Mouse (Mus musculus) inflammation-experienced regulatory T-cells (primary cell): Measurements from ENCODE around the gene Msx1. TPM values are rescaled to one million over a fixed set of nuclear protein-coding genes. Genes with fewer than 3 reads are reported as not detected.

Source experiments
- polyA plus RNA-seq, 2 experiments: library from polyadenylated mRNA; unstranded; fragments of 100-300 nt; shearing (Covaris generic); gene quantifications; one replicate each; pipeline ENCODE4 v1.2.1; 2017

Msx1 gene
- polyA plus RNA-seq = 1 to 10 TPM in 1 of 2 experiments, under 1 TPM in 1; 0.29 to 1.2 TPM

GRCm38 (mm10) chr5:37824461-37824795, at the start of gene Msx1:
Gene Msx1 (minus strand): TSS chr5:37824583.

Other genes starting within 250 kb of the Msx1 start
- gene Stk32b, start 107.4 kb downstream of the Msx1 start, polyA plus RNA-seq = under 1 TPM; 0.06 to 0.16 TPM
- not detected for gene Cytl1, start 89.1 kb downstream of the Msx1 start, polyA plus RNA-seq
- 10 to 100 TPM; 37.8 to 38.4 TPM for gene Stx18, start 214.2 kb upstream of the Msx1 start, polyA plus RNA-seq